Mouse (Mus musculus): ENCODE results near the gene Tigd2.
"Not testable (repeated sequence)": the region's sequence is repeated elsewhere in the genome, so short reads cannot be mapped to it uniquely, and the experiment has no call there.

Gene Tigd2

GRCm38 (mm10) chr6:59208685-59209298 lies at the start of gene Tigd2:
Gene Tigd2, plus strand, starts transcription at chr6:59208870.
- peak; percentile 84 for DNase-seq (ENCODE audit: low read depth, low spot score)

- DNase-seq (ENCODE audit: low read depth, low spot score): no peak
Observed at GRCm38 (mm10) chr6:59161801-59162478, 46.7 kb upstream of the Tigd2 start.

- no peak for DNase-seq (ENCODE audit: low read depth, low spot score)
Observed at GRCm38 (mm10) chr6:59162887-59163286, 45.8 kb upstream of the Tigd2 start.

DNA sequence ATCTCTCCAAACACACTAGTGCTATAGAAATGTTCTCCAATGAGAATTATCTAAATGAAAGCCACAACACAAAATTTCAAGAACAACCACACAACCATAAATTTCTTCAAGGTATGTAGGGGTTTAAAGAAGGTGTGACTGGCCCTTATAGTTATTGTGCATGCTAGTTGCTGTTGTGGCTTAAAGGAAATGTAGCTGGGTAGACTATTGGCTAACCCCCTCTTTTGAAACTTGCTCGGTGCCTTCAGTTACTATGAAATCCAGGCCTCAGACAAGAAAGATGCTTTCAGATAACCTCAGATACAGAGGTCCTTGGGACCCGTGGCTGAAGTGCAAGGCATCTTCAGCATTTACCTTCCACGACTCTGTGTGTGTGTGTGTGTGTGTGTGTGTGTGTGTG lies 45.3 kb upstream of the Tigd2 start:
- no peak for DNase-seq (ENCODE audit: low read depth, low spot score)

DNA sequence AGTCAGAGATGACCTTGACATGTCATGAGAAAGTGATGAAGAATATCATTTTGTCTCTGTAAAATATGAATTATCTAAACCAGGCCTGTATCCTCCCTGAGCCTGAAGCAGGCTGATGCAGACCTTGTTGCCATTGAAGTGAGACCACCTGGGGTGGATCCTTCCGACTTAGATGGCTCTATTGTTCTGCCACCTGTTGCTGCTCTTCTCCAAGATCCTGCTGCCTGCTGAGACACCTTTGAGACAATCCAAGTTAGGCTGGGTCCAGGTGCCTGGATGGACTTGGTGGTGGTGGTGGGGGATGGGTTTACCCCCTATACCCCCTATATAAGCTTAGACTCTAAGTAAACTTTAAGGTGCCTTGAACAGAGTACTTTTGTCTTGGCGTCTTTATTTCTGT lies 39.7 kb upstream of the Tigd2 start:
- DNase-seq (ENCODE audit: low read depth, low spot score): no peak

DNA sequence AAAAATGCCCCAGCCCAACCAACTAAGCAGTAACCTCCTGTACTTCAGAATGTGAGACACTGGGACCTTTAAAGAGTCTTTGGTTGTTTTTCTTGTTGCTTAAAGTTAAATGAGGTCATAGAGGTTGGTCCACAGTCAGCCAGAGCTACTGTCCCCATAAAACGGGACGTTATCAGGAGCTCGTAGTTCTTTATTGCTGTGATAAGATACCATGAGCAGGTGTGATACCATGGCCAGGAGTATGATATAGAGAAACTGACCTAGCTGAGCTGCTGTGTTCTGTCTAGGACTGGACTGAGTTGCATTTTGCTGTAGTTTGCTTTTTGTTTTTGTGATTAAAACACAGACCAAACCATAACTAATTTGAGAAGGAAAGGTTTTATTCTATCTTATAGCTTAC lies 37.4 kb upstream of the Tigd2 start:
- no peak for DNase-seq (ENCODE audit: low read depth, low spot score)

DNA sequence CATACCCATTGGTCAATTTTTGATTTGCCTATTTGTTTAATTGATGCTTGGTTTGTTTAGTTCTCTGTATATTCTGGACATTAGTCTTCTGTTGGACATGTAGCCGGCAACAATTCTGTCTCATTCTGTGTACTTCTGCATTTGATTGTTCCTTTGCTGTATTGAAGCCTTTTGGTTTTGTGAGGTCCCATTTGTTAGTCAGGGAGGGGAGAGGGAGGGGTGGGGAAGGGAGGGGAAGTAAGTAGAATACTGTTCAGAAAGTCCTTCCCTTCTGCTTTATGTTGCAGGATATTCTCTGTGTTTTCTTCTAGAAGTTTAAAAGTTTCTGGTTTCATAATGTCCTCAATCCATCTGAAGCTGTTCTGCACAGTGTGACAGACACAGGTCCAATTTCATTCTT lies 34.7 kb upstream of the Tigd2 start:
- no peak for DNase-seq (ENCODE audit: low read depth, low spot score)

GRCm38 (mm10) chr6:59178051-59178450 lies 30.6 kb upstream of the Tigd2 start:
- no peak for DNase-seq (ENCODE audit: low read depth, low spot score)

GRCm38 (mm10) chr6:59180376-59180996 lies 28.2 kb upstream of the Tigd2 start:
- peak; percentile 53 for DNase-seq (ENCODE audit: low read depth, low spot score)

DNA sequence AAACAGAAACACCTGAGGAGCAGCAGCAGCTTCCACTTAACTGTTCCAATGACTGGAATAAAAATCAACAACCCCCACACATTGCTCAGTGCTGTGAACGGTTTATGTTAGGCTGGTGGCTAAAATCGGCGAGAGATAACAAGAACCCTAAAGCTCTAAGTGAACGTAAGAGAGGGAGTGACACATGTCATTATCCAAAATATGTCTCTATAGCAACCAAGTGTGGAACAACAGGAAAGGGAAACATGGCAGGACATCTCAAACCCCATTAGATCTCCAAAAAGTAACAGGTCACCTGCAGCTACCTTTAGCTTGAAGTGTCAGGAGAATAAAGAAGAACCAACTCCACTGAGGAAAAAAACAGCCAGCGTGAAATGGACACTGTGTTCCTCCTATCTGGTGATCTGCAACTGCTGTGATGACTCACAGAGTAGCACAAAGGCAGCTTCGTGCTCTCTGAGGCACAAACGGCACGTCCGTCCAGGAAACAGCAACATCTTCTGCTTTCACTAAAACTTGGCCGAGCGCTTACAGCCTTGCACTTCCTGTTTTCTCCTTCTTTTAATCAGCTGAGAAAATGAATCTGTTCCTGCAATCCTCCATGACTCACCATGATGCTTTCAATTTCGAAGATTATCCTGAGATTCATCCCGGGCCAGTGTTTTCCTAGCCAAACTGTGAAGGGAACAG lies 23.5 kb upstream of the Tigd2 start:
- no peak for DNase-seq (ENCODE audit: low read depth, low spot score)

GRCm38 (mm10) chr6:59190006-59190405 lies 18.7 kb upstream of the Tigd2 start:
- DNase-seq (ENCODE audit: low read depth, low spot score): no peak

GRCm38 (mm10) chr6:59194518-59194917 lies 14.2 kb upstream of the Tigd2 start:
- DNase-seq (ENCODE audit: low read depth, low spot score): not testable (repeated sequence)

GRCm38 (mm10) chr6:59195849-59196635 lies 12.6 kb upstream of the Tigd2 start:
- no peak for DNase-seq (ENCODE audit: low read depth, low spot score)

DNA sequence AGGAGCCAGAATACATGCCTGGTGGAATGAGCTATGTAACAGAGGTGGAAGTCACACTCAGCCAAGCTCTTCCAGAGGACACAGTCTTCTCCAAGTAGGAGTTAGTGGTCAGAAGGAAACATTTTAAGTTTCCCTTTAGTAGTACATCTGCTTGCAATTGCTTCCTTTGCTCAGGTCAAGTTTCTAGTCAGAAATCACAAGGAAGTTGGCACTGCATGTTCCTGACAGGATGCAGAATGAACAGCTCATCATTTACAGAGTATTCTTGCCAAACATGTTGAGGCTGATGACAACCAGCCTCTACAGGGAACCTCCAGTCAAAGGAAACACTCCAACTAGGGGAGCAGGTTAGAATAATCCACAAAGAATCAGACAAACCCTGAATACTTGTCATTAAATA lies 11.9 kb upstream of the Tigd2 start:
- no peak for DNase-seq (ENCODE audit: low read depth, low spot score)

DNA sequence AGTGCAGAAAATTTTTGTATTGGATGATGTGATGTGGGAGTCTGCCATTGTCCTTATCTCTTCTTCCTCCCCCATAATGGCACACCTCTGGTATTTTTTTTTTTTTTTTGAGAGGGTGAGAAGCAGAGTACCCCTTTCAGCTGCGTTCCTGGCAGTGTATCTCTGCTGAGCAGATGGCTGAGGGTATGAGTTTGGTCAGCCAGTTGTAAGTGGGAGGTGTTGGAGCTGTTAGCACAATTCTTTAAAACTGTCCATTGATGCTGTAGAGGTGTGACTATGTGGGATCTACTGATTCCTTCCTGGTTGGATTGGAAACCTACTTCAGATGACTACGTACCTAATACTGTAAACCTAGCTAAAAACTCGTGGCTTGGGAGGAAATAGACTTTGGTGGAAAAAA lies 10.3 kb upstream of the Tigd2 start:
- no peak for DNase-seq (ENCODE audit: low read depth, low spot score)

- DNase-seq (ENCODE audit: low read depth, low spot score): no peak
Observed at GRCm38 (mm10) chr6:59199021-59199420, 9.6 kb upstream of the Tigd2 start.

DNA sequence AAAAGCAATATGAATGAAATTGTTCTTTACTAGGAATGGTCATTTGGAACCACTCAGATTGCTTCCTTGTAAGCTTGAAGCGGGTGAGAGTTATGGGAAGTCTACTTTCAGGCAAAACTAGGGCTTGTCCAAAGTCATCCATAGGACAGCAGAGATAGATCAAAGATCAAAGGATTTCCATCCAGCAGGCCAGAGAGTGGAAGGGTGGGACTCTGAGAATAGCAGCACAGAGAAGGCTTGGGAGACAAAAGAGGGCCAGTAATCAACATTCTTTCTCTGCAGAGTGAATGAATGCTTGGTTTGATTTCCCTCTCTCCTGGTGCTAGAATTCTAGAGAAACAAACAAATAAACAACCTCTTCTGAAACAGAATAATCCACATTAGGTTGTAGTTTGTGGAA lies 1.1 kb upstream of the Tigd2 start:
- DNase-seq (ENCODE audit: low read depth, low spot score): no peak

DNA sequence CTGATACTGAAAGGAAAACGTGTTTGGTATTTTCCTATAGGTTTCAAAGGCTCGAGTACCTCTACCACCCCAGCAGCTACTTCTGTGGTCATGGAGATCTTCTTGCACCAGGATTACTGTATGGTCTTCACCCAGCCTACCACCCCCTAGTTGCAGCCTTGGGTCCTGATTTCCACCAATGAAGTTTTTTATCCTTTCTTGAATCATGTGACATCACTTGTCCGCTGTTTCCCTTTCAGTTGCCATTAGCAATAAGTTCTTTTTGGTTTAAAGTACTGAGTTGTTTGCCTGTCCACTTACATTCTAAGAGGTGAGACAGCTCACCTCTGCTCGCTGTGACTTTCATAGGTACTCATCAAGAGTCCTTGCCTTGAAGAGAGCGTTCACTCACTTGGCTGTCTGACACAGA lies 633 bp downstream of the Tigd2 start:
- DNase-seq (ENCODE audit: low read depth, low spot score): peak; percentile 4

DNA sequence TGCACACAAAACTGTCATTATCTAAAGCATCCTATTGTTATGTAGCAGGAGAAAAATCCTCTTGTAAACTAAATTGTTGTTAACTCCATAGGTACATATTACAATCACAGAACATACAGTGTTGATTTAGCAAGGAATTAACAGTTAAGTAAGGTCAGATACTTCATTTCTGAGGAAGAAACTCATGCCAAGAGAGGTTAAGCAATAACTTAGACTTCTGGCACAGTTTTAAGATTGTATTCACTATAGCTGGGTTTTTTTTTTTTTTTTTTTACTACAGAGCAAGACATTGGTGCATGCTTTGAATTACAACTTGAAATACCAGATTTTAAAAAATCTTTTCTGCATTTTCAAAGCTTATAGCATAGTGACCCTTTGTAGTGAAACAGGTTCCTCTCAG lies 24.5 kb downstream of the Tigd2 start:
- DNase-seq (ENCODE audit: low read depth, low spot score): no peak

- DNase-seq (ENCODE audit: low read depth, low spot score): no peak
Observed at GRCm38 (mm10) chr6:59233651-59234050, 25.0 kb downstream of the Tigd2 start.

GRCm38 (mm10) chr6:59249675-59250074 lies 41.0 kb downstream of the Tigd2 start:
- peak; percentile 9 for DNase-seq (ENCODE audit: low read depth, low spot score)

DNA sequence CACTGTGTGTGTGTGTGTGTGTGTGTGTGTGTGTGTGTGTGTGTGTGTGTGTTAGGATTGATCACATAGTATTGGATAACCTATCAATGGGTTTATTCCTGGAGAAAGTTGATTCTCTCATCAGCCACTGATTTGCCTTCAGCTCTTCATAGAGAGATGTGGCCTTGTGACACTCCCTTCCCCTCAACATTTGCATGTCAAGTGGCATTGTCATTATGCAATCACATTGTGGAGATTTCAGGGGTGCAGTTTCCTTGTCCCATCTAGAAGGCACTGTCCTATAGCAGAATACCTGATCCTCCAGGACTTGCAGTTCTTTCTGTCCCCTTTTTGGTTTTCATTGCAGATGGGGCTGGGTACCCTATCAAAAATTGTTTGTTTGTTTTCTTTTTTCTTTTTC lies 41.9 kb downstream of the Tigd2 start:
- DNase-seq (ENCODE audit: low read depth, low spot score): no peak
